Mouse (Mus musculus) frontal cortex, postnatal 25 days (tissue): ENCODE measurements around the gene Klhl9.
"Not testable (repeated sequence)": the region's sequence is repeated elsewhere in the genome, so short reads cannot be mapped to it uniquely, and the experiment has no call there.

Experiments
- DNase-seq, 2 experiments: peaks; one replicate each; pipeline ENCODE4 v3.0.0; 2022; ENCODE audit warnings: low spot score in 2 of 2

Gene Klhl9

GRCm38 (mm10) chr4:88721791-88722721, at the start of gene Klhl9, which contains the start of gene Gm26566:
Gene Klhl9, minus strand, starts transcription at chr4:88722465.
Gene Gm26566, plus strand, starts transcription at chr4:88721805.
- peak; percentile 70 to 90 for DNase-seq

DNA sequence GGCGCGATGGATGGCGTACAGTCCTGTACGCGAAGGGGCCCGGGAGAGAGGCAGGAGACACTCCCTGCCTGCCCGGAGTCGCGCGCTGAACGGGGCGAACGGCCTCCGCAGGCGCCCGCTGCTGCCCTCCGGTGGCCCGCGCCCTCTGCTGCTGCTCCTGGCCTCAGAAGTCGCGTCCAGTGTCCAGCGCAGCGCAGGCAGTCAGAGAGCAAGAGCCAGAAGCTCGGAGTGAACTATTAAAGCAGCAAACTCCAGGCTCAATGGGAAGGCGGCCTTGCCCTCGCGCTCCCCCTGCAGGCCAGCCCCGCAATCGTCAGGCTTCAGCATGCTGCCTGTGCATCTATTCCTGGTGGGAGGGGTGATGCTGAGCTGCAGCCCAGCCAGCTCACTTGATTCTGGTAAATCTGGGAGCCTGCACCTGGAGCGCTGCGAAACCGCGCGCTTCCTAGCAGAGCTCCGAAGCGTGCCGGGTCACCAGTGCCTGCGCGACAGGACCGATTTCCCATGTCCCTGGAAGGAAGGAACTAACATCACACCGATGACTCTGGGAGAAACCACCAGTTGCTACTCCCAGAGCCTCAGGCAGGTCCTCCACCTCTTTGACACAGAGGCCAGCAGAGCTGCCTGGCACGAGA, 41.2 kb upstream of the Klhl9 start:
- DNase-seq: not testable (repeated sequence)

- DNase-seq: not testable (repeated sequence)
Measured at GRCm38 (mm10) chr4:88762341-88762740, 40.1 kb upstream of the Klhl9 start.

- DNase-seq: peak; percentile 74 to 75
Measured at GRCm38 (mm10) chr4:88761776-88762175, 39.5 kb upstream of the Klhl9 start.

GRCm38 (mm10) chr4:88760431-88760830, 38.2 kb upstream of the Klhl9 start:
- peak in 1 of 2 experiments; percentile 24 for DNase-seq

- DNase-seq: peak; percentile 32 to 49
Measured at GRCm38 (mm10) chr4:88759610-88760268, 37.5 kb upstream of the Klhl9 start, which contains the start of gene Gm13283. Gene Gm13283, plus strand, starts transcription at chr4:88760119.

DNA sequence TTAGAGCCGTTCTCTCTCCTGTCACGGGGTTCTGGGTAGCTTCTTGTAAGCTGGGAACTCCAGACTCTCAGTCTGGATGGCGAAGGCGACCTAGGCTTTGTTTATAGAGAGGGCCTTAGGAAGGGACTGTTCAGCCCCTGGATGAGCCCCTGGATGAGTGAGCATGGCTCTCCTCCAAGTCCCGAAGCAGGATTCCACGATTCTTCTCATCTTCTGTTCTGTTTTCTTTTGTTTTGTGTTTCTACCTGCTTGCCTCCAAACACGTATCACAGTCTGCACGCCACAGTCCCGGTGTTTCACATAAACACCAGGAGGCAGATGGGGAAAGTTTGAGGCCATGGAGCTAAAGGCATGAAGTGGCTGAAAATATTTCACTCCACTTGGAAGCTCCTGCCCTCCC, 36.5 kb upstream of the Klhl9 start:
- not testable (repeated sequence) for DNase-seq

GRCm38 (mm10) chr4:88757628-88758031, 35.4 kb upstream of the Klhl9 start:
- peak; percentile 97 to 98 for DNase-seq

GRCm38 (mm10) chr4:88756581-88757513, 34.6 kb upstream of the Klhl9 start:
- DNase-seq: not testable (repeated sequence)

DNA sequence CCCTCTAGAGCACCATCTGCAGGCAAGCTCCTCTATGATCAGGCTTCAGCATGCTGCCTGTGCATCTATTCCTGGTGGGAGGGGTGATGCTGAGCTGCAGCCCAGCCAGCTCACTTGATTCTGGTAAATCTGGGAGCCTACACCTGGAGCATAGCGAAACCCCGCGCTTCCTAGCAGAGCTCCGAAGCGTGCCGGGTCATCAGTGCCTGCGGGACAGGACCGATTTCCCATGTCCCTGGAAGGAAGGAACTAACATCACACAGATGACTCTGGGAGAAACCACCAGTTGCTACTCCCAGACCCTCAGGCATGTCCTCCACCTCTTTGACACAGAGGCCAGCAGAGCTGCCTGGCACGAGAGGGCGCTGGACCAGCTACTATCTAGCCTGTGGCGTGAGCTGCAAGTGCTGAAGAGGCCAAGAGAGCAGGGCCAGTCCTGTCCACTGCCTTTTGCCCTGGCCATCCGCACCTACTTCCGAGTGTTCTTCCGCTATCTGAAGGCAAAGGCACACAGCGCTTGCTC, 32.6 kb upstream of the Klhl9 start, which contains the start of gene Gm13271:
TSS of gene Gm13271 (plus strand) at position 51 of the 523 bp plus-strand sequence.
- DNase-seq: peak; percentile 70 to 80

DNA sequence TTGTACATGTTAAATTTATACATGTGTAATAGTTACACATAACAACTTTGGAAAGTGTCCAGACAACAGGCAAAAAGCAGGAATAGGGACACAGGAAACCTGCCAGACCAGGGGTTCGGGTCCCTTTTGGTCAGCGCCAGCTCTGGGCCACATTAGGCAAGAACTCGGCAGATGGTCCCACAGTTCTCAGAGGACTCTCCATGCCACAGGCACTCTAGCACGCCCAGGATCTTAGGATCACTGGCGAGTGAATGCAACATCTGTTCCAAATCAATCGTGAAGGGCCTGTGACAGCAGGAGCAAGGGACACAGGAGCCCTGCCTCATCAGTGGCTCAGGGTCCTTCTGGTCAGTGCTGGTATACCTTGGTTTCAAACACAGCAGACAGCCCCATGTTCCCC, 27.7 kb upstream of the Klhl9 start:
- no peak for DNase-seq

GRCm38 (mm10) chr4:88744207-88744606, 21.9 kb upstream of the Klhl9 start:
- DNase-seq: no peak

DNA sequence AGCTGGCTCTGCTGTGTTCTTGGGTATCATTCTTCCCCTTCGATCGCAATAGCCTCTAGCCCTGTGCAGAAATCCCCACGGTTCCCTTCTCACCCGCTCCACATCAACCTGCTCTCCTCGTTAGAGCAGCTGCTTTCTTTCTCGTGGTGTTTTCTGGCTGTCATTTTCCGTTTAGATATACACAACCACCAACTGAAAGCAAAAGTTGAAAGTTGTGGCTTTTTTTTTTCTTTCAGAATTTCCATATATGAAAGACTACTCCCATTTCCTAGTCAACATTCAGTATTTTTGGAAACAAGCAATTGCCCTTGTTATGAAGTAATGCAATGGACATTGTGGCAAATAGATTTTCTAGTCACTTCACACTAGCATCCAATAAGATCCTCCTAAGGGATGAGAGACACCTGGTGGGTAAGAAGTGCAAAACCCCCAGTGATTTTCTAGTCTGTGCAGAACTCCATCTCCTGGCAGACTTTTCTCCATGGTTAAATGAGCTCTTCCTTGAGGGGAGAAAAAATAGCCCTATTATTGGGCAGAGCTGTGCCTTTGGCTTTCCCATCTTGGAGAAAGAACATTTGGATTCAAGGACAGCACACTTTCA, 20.6 kb upstream of the Klhl9 start:
- no peak for DNase-seq

GRCm38 (mm10) chr4:88741426-88741825, 19.2 kb upstream of the Klhl9 start:
- DNase-seq: no peak

DNA sequence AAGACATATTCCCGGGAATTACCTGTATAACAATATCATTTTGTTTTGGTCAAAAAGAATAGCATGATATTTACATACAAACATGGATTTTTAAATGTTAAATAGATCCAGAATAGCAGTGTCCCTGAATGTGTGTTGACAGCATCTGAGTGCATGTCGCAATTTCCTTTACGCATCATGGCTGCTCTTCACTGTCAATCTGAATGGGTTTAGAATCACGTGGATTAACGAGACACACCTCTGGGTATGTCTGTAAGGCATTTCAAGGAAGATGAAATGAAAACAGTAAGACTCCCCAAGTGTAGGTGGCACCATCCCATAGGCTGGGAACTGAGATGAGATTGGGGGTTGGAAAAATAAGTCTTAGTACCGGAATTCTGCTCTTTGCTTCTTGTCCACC, 16.8 kb upstream of the Klhl9 start:
- no peak for DNase-seq

DNA sequence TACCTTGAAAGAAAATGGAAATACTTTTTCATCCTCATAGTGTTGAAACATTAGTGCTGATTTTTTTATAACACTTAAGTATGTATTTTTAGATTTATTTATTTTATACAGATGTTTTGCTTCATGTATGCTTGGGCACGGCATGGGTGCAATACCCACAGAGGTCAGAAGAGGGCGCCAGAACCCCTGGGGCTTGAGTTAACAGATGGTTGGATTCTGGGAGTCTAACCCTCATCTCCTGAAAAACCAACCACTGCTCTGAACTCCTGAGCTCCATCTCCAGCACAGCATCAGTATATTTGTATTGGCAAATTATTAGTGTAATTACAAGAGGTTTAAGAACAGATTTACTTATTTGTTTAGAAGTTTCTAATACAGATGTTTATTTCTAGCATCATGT, 16.2 kb upstream of the Klhl9 start:
- peak; percentile 36 to 37 for DNase-seq

- DNase-seq: no peak
Measured at GRCm38 (mm10) chr4:88727324-88727723, 5.1 kb upstream of the Klhl9 start.

GRCm38 (mm10) chr4:88726727-88727126, 4.5 kb upstream of the Klhl9 start:
- DNase-seq: no peak

DNA sequence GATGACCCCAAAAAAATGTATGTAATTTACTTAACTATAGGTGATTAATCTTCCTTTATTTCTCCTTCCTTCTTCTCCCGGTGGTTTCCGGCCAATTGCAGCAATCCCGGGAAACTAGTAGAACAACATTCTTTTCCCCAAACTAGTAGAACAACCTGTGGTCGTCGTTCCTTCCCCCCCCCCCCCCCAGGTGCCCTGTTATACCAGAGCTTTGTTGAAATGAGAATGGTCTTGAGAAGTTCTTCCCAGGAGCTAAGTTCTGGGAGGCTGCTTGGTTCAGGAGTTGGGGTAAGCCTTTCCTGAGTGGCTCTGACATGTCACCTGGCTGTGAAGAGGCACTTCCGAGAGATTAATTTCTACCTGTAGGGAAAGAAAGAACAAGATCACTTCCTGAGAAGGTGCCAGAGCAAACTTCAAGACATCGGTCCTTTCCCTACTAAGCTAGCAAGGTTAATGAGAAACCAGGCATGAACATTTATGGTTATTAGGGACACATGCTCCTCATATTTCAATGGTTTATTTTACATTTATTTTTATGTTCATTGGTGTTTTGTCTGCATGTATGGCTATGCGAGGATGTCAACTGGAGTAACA, 1.3 kb upstream of the Klhl9 start:
- DNase-seq: no peak

GRCm38 (mm10) chr4:88718715-88719114, 3.5 kb downstream of the Klhl9 start:
- DNase-seq: no peak
